Mouse (Mus musculus) thymus, adult 18-20 months (tissue): ENCODE data around the gene Cnep1r1.

Experiments used
- DNase-seq, 2 experiments: peaks; one replicate each; pipeline ENCODE4 v3.0.0; 2022; ENCODE audit warnings: mixed read lengths in 2 of 2

Gene Cnep1r1

DNA sequence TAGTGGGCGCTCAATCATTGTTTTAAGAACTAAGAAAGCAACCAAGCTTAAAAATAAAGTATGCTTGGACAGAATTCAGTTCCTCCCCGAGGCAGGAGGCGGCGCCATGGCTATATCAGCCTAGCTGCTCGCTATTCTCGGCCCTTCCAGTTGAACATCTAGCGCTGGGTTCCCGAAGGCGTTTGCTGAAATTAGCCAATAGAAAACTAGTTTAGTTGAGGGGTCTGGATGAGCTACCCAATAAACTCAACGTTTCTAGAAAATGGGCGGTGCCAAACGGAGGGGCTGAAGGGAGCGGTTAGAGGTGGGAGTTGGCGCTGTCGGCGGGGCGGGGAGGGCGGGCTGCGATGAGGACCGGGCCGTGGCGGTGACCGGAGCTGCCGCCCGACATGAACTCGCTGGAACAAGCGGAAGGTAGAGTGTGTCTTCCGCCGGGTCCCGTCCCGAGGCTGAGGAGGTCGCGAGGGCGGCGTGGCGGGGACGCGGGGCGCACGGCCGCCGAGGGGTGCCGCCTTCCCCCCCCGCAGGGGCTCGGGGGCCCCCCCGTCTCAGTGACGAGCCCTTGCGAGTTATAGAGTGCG, at the start of gene Cnep1r1:
Gene Cnep1r1 (plus strand): TSS at position 314 of the 581 bp plus-strand sequence.
- DNase-seq: peak; percentile 85 to 91

- DNase-seq: no peak
Measured at GRCm38 (mm10) chr8:88082183-88082582, 36.4 kb upstream of the Cnep1r1 start.

GRCm38 (mm10) chr8:88088006-88088405, 30.6 kb upstream of the Cnep1r1 start:
- DNase-seq: no peak

GRCm38 (mm10) chr8:88091661-88092060, 26.9 kb upstream of the Cnep1r1 start:
- DNase-seq: no peak

- no peak for DNase-seq
Measured at GRCm38 (mm10) chr8:88093367-88093766, 25.2 kb upstream of the Cnep1r1 start.

GRCm38 (mm10) chr8:88098856-88099255, 19.7 kb upstream of the Cnep1r1 start:
- DNase-seq: no peak

DNA sequence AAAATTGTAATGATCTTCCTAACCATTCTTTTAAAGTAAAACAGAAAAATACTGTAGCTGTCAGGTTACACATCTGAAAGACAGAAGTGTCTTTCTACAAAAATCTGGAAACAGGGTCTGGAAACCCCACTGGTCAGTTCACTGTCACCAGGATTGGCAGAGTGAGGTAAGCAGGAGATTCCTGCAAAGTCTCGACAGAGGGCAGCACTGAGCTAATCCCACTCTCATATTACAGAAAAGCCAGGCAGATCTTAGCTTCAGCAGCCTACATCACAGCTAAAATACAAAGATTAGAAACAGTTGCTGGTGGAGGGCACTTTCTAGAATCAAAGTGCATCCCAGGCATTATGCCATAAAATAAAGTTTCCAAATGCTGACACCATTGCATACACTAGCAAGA, 19.0 kb upstream of the Cnep1r1 start:
- DNase-seq: no peak

GRCm38 (mm10) chr8:88109241-88109640, 9.3 kb upstream of the Cnep1r1 start:
- DNase-seq: no peak

DNA sequence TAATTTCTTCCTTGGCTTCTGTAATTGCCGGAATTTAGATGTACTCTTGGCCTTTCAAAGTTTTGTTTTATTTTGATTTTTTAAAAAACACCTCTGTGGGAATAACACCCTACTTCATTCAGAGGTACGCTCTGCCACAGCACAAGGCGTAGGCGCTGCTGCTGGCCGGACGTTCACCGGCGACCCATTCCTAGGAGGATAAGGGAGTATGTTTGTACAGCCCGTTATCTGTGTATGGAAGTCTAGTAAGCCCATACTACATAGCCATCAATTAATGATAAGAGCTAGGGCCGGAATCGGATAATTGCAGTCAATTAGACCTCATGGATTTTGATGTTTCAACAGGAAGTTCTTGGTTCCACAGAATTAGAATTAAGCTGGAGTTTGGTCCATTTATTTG, 507 bp downstream of the Cnep1r1 start:
- peak in 1 of 2 experiments; percentile 17 for DNase-seq

GRCm38 (mm10) chr8:88124850-88125249, 6.3 kb downstream of the Cnep1r1 start:
- DNase-seq: no peak

- DNase-seq: no peak
Measured at GRCm38 (mm10) chr8:88129397-88129796, 10.8 kb downstream of the Cnep1r1 start.

GRCm38 (mm10) chr8:88130754-88131317, 12.3 kb downstream of the Cnep1r1 start:
- DNase-seq: no peak

- DNase-seq: peak; percentile 75 to 80
Measured at GRCm38 (mm10) chr8:88137748-88138484, 19.3 kb downstream of the Cnep1r1 start, which contains the start of gene Heatr3. Gene Heatr3, plus strand, starts transcription at chr8:88137855.

GRCm38 (mm10) chr8:88139256-88139655, 20.7 kb downstream of the Cnep1r1 start:
- no peak for DNase-seq

DNA sequence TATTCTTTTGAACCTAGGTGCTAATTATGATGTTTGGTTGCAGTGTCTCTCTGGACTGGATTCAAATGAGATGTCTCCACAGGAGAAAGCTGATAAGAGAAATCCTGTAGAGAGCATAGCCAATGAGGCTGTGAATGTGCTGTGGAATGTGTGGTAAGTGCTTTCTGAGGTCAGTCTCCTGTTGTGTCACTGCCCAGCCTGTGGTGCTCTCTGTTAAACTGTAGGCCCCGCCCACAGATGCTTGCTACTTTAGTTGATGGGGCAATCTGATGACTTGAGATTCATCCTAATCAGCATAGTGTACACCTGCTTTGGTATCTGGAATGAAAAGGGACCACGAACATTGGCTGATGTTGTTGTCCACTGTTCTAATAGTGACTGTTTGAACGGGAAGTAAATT, 23.1 kb downstream of the Cnep1r1 start:
- DNase-seq: no peak

DNA sequence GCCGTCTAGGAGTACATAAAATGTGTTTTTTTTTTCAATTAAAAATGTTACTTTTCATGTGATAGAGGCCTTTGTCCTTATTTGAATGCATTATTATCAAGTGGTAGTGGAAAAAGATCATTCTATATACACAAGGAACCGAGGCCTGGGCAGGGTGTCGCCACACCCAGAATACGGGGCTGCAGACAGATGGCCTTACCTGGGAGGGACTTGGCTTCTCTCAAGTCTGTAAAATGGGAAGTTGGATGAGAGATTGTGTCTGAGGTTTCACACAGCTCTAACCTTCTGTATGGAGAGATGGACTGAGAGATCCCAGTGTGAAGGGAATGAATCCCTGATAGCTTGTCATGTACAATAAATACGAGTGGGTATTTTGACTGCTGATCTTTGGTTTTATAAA, 25.5 kb downstream of the Cnep1r1 start:
- no peak for DNase-seq

DNA sequence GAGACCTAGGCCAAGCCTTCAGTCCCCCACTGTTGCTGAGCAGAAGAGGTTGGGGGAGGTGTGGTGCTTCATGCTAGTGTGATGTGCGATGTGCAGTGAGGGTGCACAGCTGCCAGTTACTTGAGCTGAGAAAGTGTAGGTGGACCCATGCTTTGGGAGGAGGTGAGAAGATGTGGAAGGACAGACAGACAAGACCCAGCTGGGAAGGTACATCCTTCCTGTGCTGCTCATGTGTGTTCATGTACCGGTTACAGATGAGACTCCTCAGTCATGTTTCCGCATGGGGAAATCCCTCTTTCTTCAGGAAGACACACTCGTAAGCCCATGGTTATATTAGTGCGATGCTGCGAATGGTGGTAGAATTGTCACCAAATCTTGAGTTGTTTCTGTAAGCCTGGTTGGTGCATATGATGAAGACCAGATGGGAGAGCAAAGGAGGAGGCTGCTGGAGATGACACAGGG, 32.4 kb downstream of the Cnep1r1 start:
- DNase-seq: no peak

DNA sequence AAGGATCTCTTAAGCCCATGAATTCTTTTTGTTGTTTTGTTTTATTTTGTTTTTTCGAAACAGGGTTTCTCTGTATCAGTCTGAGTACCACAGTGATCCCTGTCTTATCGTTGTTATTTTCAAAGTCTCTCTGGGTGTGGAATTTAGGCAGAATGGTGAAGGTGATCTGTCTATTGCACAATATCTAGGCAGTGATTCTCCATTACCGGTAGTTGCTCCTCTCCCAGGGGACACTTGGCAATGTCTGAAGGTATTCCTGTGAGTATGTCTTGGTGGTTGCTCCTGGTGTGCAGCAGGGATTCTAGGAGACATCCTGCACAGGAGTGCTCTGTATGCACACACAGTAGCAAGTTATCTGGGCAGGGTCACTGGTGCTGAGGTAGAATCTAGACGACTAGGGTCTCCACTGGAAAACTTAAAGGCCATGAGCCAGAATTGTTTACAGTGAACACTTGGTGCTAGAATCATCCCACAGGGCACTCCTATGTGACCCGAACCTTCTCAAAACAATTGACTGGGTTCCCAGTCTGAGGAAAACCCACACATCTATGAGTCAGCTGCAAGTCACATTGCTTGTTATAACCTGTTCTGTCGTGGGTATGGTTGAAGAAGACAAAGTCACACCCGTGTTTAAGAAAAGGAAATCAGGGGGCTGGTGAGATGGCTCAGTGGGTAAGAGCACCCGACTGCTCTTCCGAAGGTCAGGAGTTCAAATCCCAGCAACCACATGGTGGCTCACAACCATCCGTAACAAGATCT, 41.8 kb downstream of the Cnep1r1 start:
- no peak for DNase-seq

DNA sequence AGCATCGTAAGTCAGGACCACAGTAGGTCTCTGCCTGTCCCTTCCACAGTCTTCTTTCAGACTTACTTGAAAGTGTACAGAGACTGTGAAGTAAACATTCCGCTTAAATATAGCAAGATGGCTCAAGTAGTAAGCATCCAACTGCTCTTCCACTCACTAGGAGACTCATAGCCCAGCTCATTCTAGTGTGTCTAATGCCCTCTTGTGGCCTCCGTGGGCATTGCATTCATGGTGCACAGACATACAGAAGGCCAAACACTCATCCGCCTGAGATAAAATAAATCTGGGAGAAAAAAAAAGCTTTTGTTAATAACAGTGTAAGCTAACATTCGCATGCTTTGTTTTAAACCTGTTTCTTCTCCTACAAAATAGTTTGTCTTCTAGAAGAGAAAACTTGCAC, 42.9 kb downstream of the Cnep1r1 start:
- peak; percentile 11 to 27 for DNase-seq

DNA sequence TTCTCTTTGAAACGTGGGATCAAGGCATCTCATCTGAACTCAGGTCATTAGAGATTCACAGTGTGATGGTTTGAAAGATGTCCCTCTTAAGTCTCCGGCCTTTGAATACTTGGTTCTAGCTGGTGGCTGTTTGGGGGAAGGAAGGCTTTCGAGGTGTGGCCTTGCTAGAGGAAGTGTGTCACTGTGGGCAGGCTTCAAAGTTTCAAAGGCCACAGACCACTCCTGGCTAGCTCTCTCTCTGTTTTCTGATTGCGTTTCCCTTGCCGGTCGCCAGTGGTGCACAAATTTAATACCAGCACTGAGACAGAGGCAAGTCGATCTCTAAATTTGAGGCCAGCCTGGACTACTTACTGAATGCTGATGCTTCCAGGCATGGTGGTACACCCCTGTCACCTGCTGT, 56.7 kb downstream of the Cnep1r1 start:
- DNase-seq: no peak

GRCm38 (mm10) chr8:88177291-88177690, 58.7 kb downstream of the Cnep1r1 start:
- DNase-seq: no peak

DNA sequence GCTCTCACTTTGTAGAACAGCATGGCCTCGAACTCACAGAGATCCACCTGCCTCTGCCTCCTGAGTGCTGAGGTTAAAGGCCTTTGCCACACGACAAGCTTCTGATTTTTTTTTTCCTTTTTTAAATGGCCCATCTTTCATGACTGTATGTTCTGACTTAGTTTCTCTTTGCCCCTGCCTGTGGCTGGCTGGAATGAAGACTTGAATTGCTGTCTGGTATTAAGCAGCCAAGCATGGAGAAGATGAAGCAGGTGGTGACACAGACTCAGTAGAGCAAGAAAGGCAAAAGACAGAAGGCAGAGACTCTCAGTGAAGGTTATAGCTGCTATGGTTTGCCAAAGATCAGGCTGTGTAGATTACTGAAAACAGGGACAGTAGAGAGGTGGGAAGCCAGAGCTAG, 64.6 kb downstream of the Cnep1r1 start:
- no peak for DNase-seq
